Comparison of ENCODE assay signal across 8 mouse cellular contexts in the genomic region with DNA sequence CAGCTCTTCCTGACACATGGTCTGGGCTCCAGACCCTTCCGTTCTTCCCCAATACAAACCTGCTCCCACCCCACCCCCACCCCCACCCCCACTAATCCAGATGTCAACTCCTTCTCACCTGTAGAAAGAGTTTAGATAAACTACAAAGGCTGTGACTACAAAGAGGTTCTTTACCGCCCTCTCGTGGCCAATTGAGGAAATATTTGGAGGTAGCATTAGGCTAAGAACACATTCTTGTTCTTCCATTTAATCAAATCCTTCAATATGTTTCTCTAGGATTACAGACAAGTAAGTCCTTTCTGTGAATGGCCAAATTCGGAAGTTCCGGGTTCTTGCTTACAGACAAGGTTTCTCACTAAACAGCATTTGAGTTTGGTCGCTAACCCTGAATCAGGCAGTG. TPM values are rescaled to one million over a fixed set of nuclear protein-coding genes. Genes with fewer than 3 reads are reported as not detected.
DNase-seq lines count a peak whose midpoint lies in the region; ATAC-seq and TF ChIP-seq lines count a peak whose summit lies in the region.

No protein-coding gene starts in this region.

- no peaks in the 10 kb centered on the region for H3K27me3 ChIP-seq in forebrain, embryonic 11.5 days (ENCODE audit: control insufficient read depth, insufficient read depth, low read length)
- H3K27me3 ChIP-seq in forebrain, embryonic 12.5 days = no peaks in the 10 kb centered on the region

- peak; percentile 30; the same call in 1 of the 2 replicates for ATAC-seq in forebrain, embryonic 11.5 days (replicated peaks; ENCODE audit: low FRiP score)
- ATAC-seq in forebrain, embryonic 12.5 days (ENCODE audit: low FRiP score) = no peak

- no peak overlapping the region for H3K9ac ChIP-seq in forebrain, embryonic 11.5 days (ENCODE audit: low read length)
- H3K9ac ChIP-seq in forebrain, embryonic 12.5 days = no peak overlapping the region

- H3K27ac ChIP-seq in forebrain, embryonic 11.5 days (ENCODE audit: low read depth, low read length) = no peak overlapping the region
- no peak overlapping the region for H3K27ac ChIP-seq in forebrain, embryonic 12.5 days
- no peak overlapping the region for H3K27ac ChIP-seq in layer of hippocampus, adult 2 months

- WGBS in forebrain, embryonic 11.5 days = 41% methylated on average over 6 of the region's 6 CpGs
- 44% methylated on average over 6 of the region's 6 CpGs for WGBS in forebrain, embryonic 12.5 days

- no peak overlapping the region for H3K4me2 ChIP-seq in forebrain, embryonic 11.5 days (ENCODE audit: low read depth, low read length, severe bottlenecking)
- no peak overlapping the region for H3K4me2 ChIP-seq in forebrain, embryonic 12.5 days

- TF ChIP-seq CTCF in layer of hippocampus, adult 2 months (conservative IDR thresholded peaks at IDR 0.05) = peak; percentile 77

- H3K36me3 ChIP-seq in forebrain, embryonic 11.5 days (ENCODE audit: control insufficient read depth, insufficient read depth, low read length) = no peaks in the 10 kb centered on the region
- H3K36me3 ChIP-seq in forebrain, embryonic 12.5 days (replicated peaks) = no peaks in the 10 kb centered on the region

- H3K4me1 ChIP-seq in forebrain, embryonic 11.5 days (replicated peaks; ENCODE audit: control insufficient read depth, insufficient read depth, low read length) = no peaks in the 10 kb centered on the region
- H3K4me1 ChIP-seq in forebrain, embryonic 12.5 days = no peaks in the 10 kb centered on the region

- no peak overlapping the region for H3K4me3 ChIP-seq in forebrain, embryonic 11.5 days (ENCODE audit: low read depth, low read length)
- H3K4me3 ChIP-seq in forebrain, embryonic 12.5 days (replicated peaks) = no peak overlapping the region
- H3K4me3 ChIP-seq in layer of hippocampus, adult 2 months = no peak overlapping the region

- H3K9me3 ChIP-seq in forebrain, embryonic 11.5 days (ENCODE audit: control insufficient read depth, low read length) = no peaks in the 10 kb centered on the region
- no peaks in the 10 kb centered on the region for H3K9me3 ChIP-seq in forebrain, embryonic 12.5 days

- no peak for DNase-seq in forebrain, embryonic 11.5 days (ENCODE audit: low spot score)
- DNase-seq in 416B (ENCODE audit: low read depth) = peak; percentile 55
- peak; percentile 54 to 66 for DNase-seq in adrenal gland, postnatal 36 days
- peak; percentile 59 for DNase-seq in forelimb bud, embryonic 11.5 days (ENCODE audit: low read depth, low spot score)
- DNase-seq in layer of hippocampus, adult 2 months (ENCODE audit: low spot score in 2 of 2) = peak; percentile 26 to 59
- peak; percentile 62 for DNase-seq in mesoderm, embryonic 11.5 days (ENCODE audit: low read depth, low spot score)
- DNase-seq in thymus, postnatal 4 days = peak; percentile 71

RNA-seq across cellular contexts. Expression of gene Cxcl13, which starts 14.1 kb away (rescaled TPM):
- polyA plus RNA-seq in forebrain, embryonic 11.5 days (2014; fragmentation: Nextera tagmentation; extraction: Ambion mirVana) = 0.40 and 1.2 TPM in 2 replicates
- polyA plus RNA-seq in forebrain, embryonic 12.5 days (2016; fragmentation: Nextera tagmentation; extraction: Ambion mirVana) = 0.35 TPM in 1 of 2 replicates, not detected in the other
- total RNA-seq in adrenal gland, postnatal 36 days (2021) = 1 to 10 TPM in 1 of 2 experiments, under 1 TPM in 1; 0.99 to 1.2 TPM
- total RNA-seq in layer of hippocampus, adult 2 months (2021) = not detected
